Mouse (Mus musculus): ENCODE measurements around the gene Fbxo21. TPM values are rescaled to one million over a fixed set of nuclear protein-coding genes. Genes with fewer than 3 reads are reported as not detected.

Fbxo21 gene
- polyA plus RNA-seq, 1 experiment, result 5.8 TPM

DNA sequence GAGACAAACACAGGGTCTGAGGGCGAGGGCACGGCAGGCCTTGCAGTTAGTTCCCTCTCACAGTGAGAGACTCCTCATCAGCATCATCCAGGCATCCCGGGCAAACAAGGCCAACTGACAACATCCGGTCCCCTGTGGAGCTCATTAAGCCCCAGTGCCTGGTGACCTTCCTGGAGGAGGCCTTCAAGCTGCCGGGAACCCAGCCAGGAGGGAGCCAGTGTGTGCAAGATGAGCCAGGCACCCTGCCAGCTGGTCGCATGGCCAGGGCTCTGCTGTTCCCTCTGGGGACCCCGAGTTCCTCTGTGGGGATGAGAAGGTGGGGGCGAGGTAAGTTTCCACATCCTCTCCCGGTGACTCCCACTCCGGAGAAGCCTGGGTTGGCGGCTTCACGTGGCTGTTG is 38.5 kb downstream of the Fbxo21 start:
- H3K4me3 ChIP-seq (replicated peaks; ENCODE audit: control insufficient read depth, low read depth, low read length), result no peak overlapping the region
- WGBS, result 22% methylated on average over 12 of the region's 12 CpGs
- no peak for TF ChIP-seq POLR2A (IDR thresholded peaks at IDR 0.05; ENCODE audit: borderline replicate concordance, control insufficient read depth, low read depth, low read length)
- no peak overlapping the region for H3K27ac ChIP-seq (ENCODE audit: control insufficient read depth, insufficient read depth, low read depth, low read length, poor library complexity)
- H3K4me1 ChIP-seq (ENCODE audit: control insufficient read depth, insufficient read depth, low read length), result no peaks in the 10 kb centered on the region

DNA sequence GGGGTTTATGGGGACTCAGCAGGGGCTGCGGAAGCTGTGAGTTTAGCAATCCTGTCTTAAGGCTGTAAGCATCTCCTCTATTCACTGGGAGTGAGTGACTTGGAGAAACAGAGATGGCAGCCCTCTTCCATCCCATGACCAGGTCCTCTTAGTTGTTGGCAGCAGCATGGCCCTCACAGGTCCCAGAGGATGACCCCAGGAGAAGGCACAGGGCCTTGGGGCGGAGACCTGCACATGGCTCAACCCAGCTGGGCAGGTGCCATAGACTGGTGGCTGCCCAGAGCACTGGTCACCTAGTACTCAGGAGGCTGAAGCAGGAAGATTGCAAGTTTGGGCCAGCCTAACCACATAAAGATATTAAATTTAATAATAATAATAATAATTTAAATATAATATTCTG is 39.1 kb downstream of the Fbxo21 start:
- WGBS, result 85% methylated on average over 2 of the region's 2 CpGs
- Histone ChIP-seq H3K27ac (ENCODE audit: control insufficient read depth, insufficient read depth, low read depth, low read length, poor library complexity) (no peak overlapping the region), H3K4me1 (ENCODE audit: control insufficient read depth, insufficient read depth, low read length) (no peaks in the 10 kb centered on the region), H3K4me3 (replicated peaks; ENCODE audit: control insufficient read depth, low read depth, low read length) (no peak overlapping the region)
- no peak for TF ChIP-seq CTCF (IDR thresholded peaks at IDR 0.05; ENCODE audit: control insufficient read depth, insufficient read depth, low read length)
- TF ChIP-seq POLR2A (IDR thresholded peaks at IDR 0.05; ENCODE audit: borderline replicate concordance, control insufficient read depth, low read depth, low read length), result no peak

DNA sequence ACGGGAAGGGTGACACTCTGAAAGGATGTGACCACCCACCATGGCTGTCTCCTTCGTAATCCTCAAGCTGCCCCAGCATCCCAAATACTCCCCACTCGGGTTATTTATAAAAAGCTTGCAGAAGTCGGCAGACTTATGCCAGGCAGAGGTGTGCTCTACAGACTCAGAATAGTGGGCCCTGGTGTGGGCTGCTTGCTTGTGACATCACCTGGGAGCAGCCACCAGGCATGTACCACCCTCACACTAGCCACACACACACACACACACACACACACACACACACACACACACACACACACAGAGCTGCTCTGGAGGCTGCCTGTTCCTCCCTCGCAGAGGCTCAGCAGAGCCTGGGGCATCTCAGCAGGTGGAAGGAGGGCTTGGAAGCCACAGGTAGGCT is 41.0 kb downstream of the Fbxo21 start:
- TF ChIP-seq POLR2A (IDR thresholded peaks at IDR 0.05; ENCODE audit: borderline replicate concordance, control insufficient read depth, low read depth, low read length) (no peak), CTCF (IDR thresholded peaks at IDR 0.05; ENCODE audit: control insufficient read depth, insufficient read depth, low read length) (no peak)
- Histone ChIP-seq H3K4me1 (ENCODE audit: control insufficient read depth, insufficient read depth, low read length) (no peaks in the 10 kb centered on the region), H3K4me3 (replicated peaks; ENCODE audit: control insufficient read depth, low read depth, low read length) (no peak overlapping the region)

DNA sequence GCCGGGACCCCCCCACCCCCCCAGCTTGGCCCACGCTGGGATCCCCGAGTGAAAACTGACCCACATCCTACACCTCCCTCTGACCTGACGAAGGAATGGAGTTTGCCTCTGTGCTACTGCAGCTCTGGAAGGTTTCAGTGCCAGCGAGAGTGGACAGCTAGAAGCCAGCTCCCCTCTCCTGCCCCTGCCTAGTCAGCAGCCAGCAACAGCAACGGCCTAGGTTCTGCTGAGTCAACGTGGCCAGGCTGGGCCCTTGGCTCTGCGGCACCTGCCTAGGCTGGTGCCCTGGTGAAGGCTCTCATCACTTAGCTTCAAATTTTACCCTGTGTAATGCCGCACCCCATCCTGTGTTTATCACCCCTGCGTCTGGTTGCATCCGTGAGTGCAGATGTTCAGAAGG is 43.4 kb downstream of the Fbxo21 start:
- Histone ChIP-seq H3K4me1 (ENCODE audit: control insufficient read depth, insufficient read depth, low read length) (no peaks in the 10 kb centered on the region), H3K27ac (ENCODE audit: control insufficient read depth, insufficient read depth, low read depth, low read length, poor library complexity) (no peak overlapping the region), H3K4me3 (replicated peaks; ENCODE audit: control insufficient read depth, low read depth, low read length) (no peak overlapping the region)
- WGBS, result 60% methylated on average over 11 of the region's 11 CpGs
- no peak for TF ChIP-seq CTCF (IDR thresholded peaks at IDR 0.05; ENCODE audit: control insufficient read depth, insufficient read depth, low read length)
- TF ChIP-seq POLR2A (IDR thresholded peaks at IDR 0.05; ENCODE audit: borderline replicate concordance, control insufficient read depth, low read depth, low read length), result no peak

More for the DNA sequence above, 41.0 kb downstream of the Fbxo21 start:
- WGBS, result 65% methylated on average over 5 of the region's 5 CpGs
- H3K27ac ChIP-seq (ENCODE audit: control insufficient read depth, insufficient read depth, low read depth, low read length, poor library complexity), result no peak overlapping the region

DNA sequence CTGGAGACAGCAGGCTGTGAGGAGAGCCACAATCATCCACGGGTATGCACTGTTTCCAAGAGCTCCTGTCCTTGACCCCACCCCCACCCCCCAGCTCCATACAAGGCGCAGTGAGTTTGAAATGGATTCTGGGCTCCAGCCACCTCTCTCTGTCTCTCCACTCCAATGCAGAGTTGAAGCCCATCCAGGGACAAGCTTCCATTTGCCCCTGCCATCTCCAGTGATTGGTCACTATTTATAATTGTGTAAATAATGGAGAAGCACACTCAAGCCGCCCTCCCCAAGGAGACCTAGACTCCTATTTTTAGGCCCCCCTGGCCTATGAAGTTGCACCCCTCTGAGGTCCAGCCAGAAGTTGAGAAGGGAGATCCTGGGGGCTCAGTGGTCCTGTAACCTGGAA is 46.5 kb downstream of the Fbxo21 start:
- WGBS, result 71% methylated on average over 3 of the region's 3 CpGs
- Histone ChIP-seq H3K27ac (ENCODE audit: control insufficient read depth, insufficient read depth, low read depth, low read length, poor library complexity) (no peak overlapping the region), H3K4me1 (ENCODE audit: control insufficient read depth, insufficient read depth, low read length) (no peaks in the 10 kb centered on the region), H3K4me3 (replicated peaks; ENCODE audit: control insufficient read depth, low read depth, low read length) (no peak overlapping the region)
- TF ChIP-seq POLR2A (IDR thresholded peaks at IDR 0.05; ENCODE audit: borderline replicate concordance, control insufficient read depth, low read depth, low read length) (no peak), CTCF (IDR thresholded peaks at IDR 0.05; ENCODE audit: control insufficient read depth, insufficient read depth, low read length) (no peak)

DNA sequence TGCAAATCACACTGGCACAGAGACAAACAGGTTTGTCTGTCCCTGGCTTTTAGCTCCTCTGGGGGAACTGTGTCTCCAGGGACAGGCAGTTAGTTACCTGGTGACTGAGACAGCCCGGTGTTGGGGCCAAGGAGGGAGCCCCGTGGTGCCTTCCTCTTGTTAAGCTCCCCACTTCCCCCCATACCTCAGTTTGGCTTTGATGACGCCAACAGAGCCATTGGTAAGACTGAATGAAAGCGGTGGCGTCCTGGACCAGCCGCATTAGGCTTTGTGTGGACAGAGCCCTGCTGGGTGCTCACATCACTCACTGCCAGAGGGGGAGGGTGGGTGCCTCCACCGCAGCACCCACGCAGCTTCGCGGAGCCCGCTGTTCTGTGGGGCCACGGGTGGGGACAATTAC is 49.4 kb downstream of the Fbxo21 start:
- WGBS, result 9% methylated on average over 12 of the region's 12 CpGs
- peaks cover 3% of the 10 kb centered on the region for H3K4me1 ChIP-seq (ENCODE audit: control insufficient read depth, insufficient read depth, low read length)
- TF ChIP-seq CTCF (IDR thresholded peaks at IDR 0.05; ENCODE audit: control insufficient read depth, insufficient read depth, low read length) (no peak), POLR2A (IDR thresholded peaks at IDR 0.05; ENCODE audit: borderline replicate concordance, control insufficient read depth, low read depth, low read length) (no peak)

DNA sequence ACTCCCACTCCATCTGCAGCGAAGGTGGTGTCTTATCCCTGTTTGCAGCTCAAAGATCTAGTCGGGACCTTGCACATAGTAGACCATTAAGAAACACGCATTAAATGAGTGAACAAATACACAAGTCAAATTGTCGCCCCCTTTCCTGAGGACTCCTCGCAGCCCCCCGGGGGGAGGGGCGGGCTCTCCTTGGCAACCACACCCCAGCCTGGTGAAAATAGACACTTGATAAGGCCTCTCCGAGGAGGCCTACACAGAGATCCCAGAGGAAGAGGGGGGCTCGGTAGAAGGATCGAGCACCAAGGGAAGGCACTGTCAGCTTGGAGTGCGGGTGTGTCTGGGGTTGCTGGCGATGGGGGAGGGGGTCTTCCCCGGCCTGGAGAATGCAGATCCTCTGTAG is 49.8 kb downstream of the Fbxo21 start:
- Histone ChIP-seq H3K4me3 (replicated peaks; ENCODE audit: control insufficient read depth, low read depth, low read length) (no peak overlapping the region), H3K4me1 (ENCODE audit: control insufficient read depth, insufficient read depth, low read length) (peaks cover 3% of the 10 kb centered on the region), H3K27ac (ENCODE audit: control insufficient read depth, insufficient read depth, low read depth, low read length, poor library complexity) (no peak overlapping the region)
- 6% methylated on average over 13 of the region's 13 CpGs for WGBS
- TF ChIP-seq POLR2A (IDR thresholded peaks at IDR 0.05; ENCODE audit: borderline replicate concordance, control insufficient read depth, low read depth, low read length) (no peak), CTCF (IDR thresholded peaks at IDR 0.05; ENCODE audit: control insufficient read depth, insufficient read depth, low read length) (no peak)

More for the DNA sequence above, 49.4 kb downstream of the Fbxo21 start:
- H3K27ac ChIP-seq (ENCODE audit: control insufficient read depth, insufficient read depth, low read depth, low read length, poor library complexity), result no peak overlapping the region
- no peak overlapping the region for H3K4me3 ChIP-seq (replicated peaks; ENCODE audit: control insufficient read depth, low read depth, low read length)

DNA sequence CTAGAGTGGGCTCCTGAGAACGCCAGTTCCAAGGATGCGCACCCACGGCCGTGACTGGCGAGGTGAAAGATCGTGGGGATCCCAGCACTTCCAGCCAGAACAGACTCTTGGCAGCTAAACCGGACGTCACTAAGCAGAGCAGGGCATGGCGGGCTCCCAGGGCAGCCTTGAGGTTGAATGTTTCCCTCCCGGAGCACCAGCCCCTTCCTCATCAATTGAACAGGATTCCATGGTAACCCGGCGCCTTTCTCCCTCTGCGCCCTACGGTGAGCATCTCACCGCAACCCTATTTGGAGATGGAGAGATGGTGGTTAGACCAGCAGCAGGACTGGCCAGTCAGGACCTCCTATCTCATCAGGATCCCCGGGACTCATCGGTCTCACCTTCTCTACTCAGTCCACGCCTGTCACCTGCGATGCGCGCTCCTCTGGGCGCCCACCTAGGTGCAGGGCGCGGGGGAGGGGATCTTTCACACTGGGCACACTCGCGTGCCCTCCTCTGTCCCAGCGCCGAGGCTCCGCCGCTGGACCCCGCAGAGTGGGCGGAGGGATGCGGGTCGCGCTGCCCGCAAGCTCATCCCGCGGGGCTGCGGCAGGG is 50.7 kb downstream of the Fbxo21 start:
- no peak for TF ChIP-seq POLR2A (IDR thresholded peaks at IDR 0.05; ENCODE audit: borderline replicate concordance, control insufficient read depth, low read depth, low read length)
- no peak for TF ChIP-seq CTCF (IDR thresholded peaks at IDR 0.05; ENCODE audit: control insufficient read depth, insufficient read depth, low read length)
- Histone ChIP-seq H3K4me3 (replicated peaks; ENCODE audit: control insufficient read depth, low read depth, low read length) (no peak overlapping the region), H3K4me1 (ENCODE audit: control insufficient read depth, insufficient read depth, low read length) (peaks cover 3% of the 10 kb centered on the region), H3K27ac (ENCODE audit: control insufficient read depth, insufficient read depth, low read depth, low read length, poor library complexity) (no peak overlapping the region)
- 6% methylated on average over 39 of the region's 39 CpGs for WGBS

DNA sequence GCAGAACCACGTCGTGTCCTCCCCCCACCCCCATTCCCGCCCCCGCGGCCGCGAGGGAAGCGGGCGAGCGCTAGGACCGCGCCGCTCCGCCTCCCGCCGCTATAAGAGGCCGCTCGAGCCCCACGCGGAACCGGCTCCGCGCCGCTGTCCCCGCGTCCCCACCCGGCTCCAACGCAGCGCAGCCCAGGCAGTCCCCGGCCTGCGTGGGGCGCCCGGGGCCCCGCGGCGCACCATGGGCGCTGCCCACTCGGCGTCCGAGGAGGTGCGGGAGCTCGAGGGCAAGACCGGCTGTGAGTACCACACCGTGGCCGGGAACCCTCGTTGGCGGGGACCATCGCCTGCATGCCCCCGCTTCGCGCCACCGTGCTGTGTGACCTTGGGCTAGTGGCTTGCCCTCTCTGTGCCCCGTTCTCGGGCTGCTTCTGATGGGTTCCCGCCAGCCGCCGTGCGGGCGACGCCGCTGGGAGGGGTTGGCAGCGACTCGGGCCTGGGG is 51.2 kb downstream of the Fbxo21 start, which contains the start of gene Tesc:
Gene Tesc, plus strand, starts transcription at position 46 of the 493 bp plus-strand sequence.
- H3K27ac ChIP-seq (ENCODE audit: control insufficient read depth, insufficient read depth, low read depth, low read length, poor library complexity), result no peak within 1 kb of the TSS
- H3K4me1 ChIP-seq (ENCODE audit: control insufficient read depth, insufficient read depth, low read length), result peaks cover 3% of the 10 kb centered on the region
- TF ChIP-seq POLR2A (IDR thresholded peaks at IDR 0.05; ENCODE audit: borderline replicate concordance, control insufficient read depth, low read depth, low read length) (no peak), CTCF (IDR thresholded peaks at IDR 0.05; ENCODE audit: control insufficient read depth, insufficient read depth, low read length) (no peak)
- WGBS, result 2% methylated on average over 63 of the region's 63 CpGs
- peak within 1 kb of the TSS; percentile 59 for H3K4me3 ChIP-seq (replicated peaks; ENCODE audit: control insufficient read depth, low read depth, low read length)
